Mouse (Mus musculus) ES-E14 (cell line): ENCODE results near the gene D10Jhu81e. TPM values are rescaled to one million over a fixed set of nuclear protein-coding genes. Genes with fewer than 3 reads are reported as not detected.

Source experiments
- DNase-seq: peaks from one replicate; pipeline ENCODE4 v3.0.0-alpha.2; 2013; ENCODE audit warnings: low read depth, low spot score
- H3K27ac ChIP-seq: 2 replicates; pipeline ENCODE4 v1.5.1; 2012; ENCODE audit warnings: low read depth, mild to moderate bottlenecking, low read length, moderate library complexity, mixed read lengths; ENCODE audit not compliant: poor library complexity, insufficient read depth, severe bottlenecking
- H3K36me3 ChIP-seq: 2 replicates; pipeline ENCODE4 v1.6.1; 2012; ENCODE audit warnings: mild to moderate bottlenecking, low read length, moderate library complexity, mixed read lengths; ENCODE audit not compliant: control insufficient read depth, poor library complexity, insufficient read depth, severe bottlenecking
- H3K4me1 ChIP-seq, 2 experiments: fragments of 150-350 bp in 1 of 2; sonication (generic) in 1 of 2; 2 replicates each; pipeline ENCODE4 v1.6.1; 2012; ENCODE audit warnings: low read length in 2 of 2, mild to moderate bottlenecking in 1 of 2, mixed read lengths in 1 of 2; ENCODE audit not compliant: control insufficient read depth in 2 of 2, insufficient read depth in 2 of 2, poor library complexity in 1 of 2
- H3K4me3 ChIP-seq, 2 experiments: fragments of 150-350 bp in 1 of 2; sonication (generic) in 1 of 2; 2 replicates each; pipeline ENCODE4 v1.5.1; 2012; ENCODE audit warnings: low read length in 2 of 2, low read depth in 1 of 2, mild to moderate bottlenecking in 1 of 2, mixed read lengths in 1 of 2; ENCODE audit not compliant: insufficient read depth in 1 of 2, poor library complexity in 1 of 2, severe bottlenecking in 1 of 2
- H3K9ac ChIP-seq: 2 replicates; pipeline ENCODE4 v1.6.1; 2012; ENCODE audit warnings: low read depth, mild to moderate bottlenecking, low read length, mixed read lengths; ENCODE audit not compliant: poor library complexity, insufficient read depth, severe bottlenecking
- H3K9me3 ChIP-seq: fragments of 150-350 bp; sonication (generic); 2 replicates; pipeline ENCODE4 v1.6.1; 2012; ENCODE audit warnings: low read depth, mild to moderate bottlenecking, low read length; ENCODE audit not compliant: control insufficient read depth, insufficient read depth
- CHD2 ChIP-seq: IDR thresholded peaks from 2 replicates; pipeline ENCODE4 v1.6.1; 2014; ENCODE audit warnings: mild to moderate bottlenecking, low read depth, low read length, inconsistent platforms
- HCFC1 ChIP-seq: IDR thresholded peaks from 2 replicates; pipeline ENCODE4 v1.6.1; 2012; ENCODE audit warnings: low read length, inconsistent platforms, borderline replicate concordance; ENCODE audit not compliant: insufficient read depth
- MAFK ChIP-seq: IDR thresholded peaks from 2 replicates; pipeline ENCODE4 v1.6.1; 2014; ENCODE audit warnings: mild to moderate bottlenecking, low read depth, low read length, inconsistent platforms; ENCODE audit not compliant: insufficient read depth
- ZC3H11A ChIP-seq: IDR thresholded peaks from 2 replicates; pipeline ENCODE4 v1.6.1; 2012; ENCODE audit warnings: low read depth, mild to moderate bottlenecking, inconsistent platforms, low read length, borderline replicate concordance
- ZNF384 ChIP-seq: IDR thresholded peaks from 2 replicates; pipeline ENCODE4 v1.6.1; 2012; ENCODE audit warnings: low read depth, low read length, inconsistent platforms
- in situ Hi-C, 2 experiments: fragments of 600-800 bp; cut with MboI; formaldehyde crosslinking; loops; one replicate each; pipeline ENCODE4 v1.15.1; 2025; ENCODE audit warnings: low sequenced_read_pairs in 2 of 2, inconsistent platforms in 1 of 2; ENCODE audit not compliant: unreplicated experiment in 2 of 2
- total RNA-seq: library from RNA; depleted of rRNA; stranded (reverse); fragments of 300-350 nt; gene quantifications from 2 replicates; pipeline ENCODE4 v1.2.3, GENCODE M21; 2012

Gene D10Jhu81e
- total RNA-seq, 1 experiment = 40.2 TPM

DNA sequence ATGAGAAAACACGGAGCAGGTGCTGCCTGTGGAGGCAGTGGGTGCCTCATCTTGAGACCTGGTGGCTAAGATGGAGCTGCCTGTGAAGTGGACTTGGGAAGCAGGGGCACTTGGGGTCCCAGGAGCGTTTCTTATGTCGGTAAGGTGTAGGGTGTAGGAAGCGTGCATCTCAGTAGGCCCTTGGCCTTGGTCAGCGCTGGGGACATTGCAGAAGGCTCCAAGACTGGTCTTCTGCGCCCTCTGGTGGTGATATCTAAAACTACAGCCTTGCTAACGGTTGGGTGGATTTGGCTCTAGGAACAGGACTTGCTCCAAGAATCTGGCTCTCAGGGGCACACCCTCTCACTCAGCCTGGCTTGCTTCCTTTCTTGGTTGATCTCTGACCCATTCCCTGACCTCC, 9.7 kb downstream of the D10Jhu81e start:
- Histone ChIP-seq H3K4me1 (peaks cover 0 to 2% of the 10 kb centered on the region in 2 experiments; a peak in 2 of 4 replicates), H3K27ac (no peak overlapping the region), H3K36me3 (peaks cover 8% of the 10 kb centered on the region; the same call in 1 of the 2 replicates), H3K9ac (no peak overlapping the region; the same call in 1 of the 2 replicates), H3K9me3 (no peaks in the 10 kb centered on the region), H3K4me3 (no peak overlapping the region)
- in situ Hi-C loops = loop anchor here (5.0 to 10.0 kb wide), 2 partner anchors 133 to 135 kb away; no protein-coding TSS in a partner anchor
- peak; percentile 94; the same call in 1 of the 2 replicates for TF ChIP-seq ZC3H11A
- no peak for TF ChIP-seq CHD2
- DNase-seq = peak; percentile 61

DNA sequence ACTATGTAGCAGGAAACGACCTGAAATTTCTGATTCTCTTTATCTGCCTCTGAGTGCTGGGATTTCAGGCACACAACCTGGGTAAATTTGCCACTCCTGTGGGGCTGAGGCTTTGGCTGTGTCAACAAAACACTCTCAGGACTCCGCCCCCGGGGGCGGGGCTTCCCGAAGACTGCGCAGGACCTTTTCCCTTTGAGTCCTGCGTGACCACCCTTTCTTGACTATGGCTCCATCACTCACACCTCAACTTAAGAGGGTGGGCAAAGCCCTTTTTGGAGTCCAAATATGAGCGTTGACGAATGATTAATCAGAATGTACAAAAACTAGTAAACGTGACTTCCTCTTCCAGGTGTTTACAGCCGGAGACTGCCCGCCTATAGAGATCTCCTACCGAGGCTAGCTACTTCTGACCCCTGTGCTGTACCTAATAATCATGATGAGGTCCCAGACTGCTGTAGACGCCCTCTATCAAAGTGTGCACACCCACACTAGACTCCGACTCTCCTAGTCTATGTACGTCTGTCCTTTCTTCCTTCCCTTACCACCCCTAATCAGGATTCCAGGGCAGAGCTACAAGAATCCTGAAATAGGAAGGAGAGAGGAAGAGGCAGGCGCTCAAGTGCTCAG, 10.2 kb downstream of the D10Jhu81e start:
- DNase-seq = peak; percentile 33
- H3K27ac ChIP-seq = no peak overlapping the region
- TF ChIP-seq ZNF384 (no peak), MAFK (no peak), HCFC1 (no peak), ZC3H11A (no peak), CHD2 (no peak)
- H3K36me3 ChIP-seq = peaks cover 6% of the 10 kb centered on the region; the same call in 1 of the 2 replicates
- in situ Hi-C loops = no loop called here
- H3K9ac ChIP-seq = no peak overlapping the region; the same call in 1 of the 2 replicates
- no peaks in the 10 kb centered on the region for H3K9me3 ChIP-seq
- 0 out of 4 replicates have a peak overlapping the region, but pooled peaks of 1 of the 2 experiments have one; percentile 14 for H3K4me3 ChIP-seq
- peaks cover 0 to 2% of the 10 kb centered on the region in 2 experiments; a peak in 2 of 4 replicates for H3K4me1 ChIP-seq

DNA sequence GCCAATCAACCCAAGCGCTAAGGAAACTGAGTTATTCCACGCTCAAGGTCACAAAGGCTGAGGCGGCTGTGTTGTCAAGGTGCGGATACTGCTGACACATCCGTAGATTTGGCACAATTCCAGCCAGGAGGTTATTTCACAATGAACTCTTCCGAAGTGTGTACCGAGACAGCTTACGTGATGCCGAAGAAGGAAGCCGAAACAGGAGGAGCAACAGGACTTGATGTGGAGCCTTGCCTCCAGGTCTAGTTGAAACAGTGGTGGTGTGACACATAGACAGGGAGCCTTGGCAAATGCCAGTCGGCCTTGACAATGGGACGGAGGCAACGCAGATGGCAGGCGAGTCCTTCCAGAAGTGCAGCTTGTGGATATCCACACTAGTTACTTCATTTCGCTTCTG, 11.5 kb downstream of the D10Jhu81e start:
- no peaks in the 10 kb centered on the region; the same call in 1 of the 2 replicates for H3K36me3 ChIP-seq
- H3K9me3 ChIP-seq = no peaks in the 10 kb centered on the region
- H3K4me1 ChIP-seq = peaks cover 0 to 2% of the 10 kb centered on the region in 2 experiments; a peak in 2 of 4 replicates
- H3K4me3 ChIP-seq = no peak overlapping the region
- in situ Hi-C loops = no loop called here
- H3K27ac ChIP-seq = no peak overlapping the region
- H3K9ac ChIP-seq = no peak overlapping the region
- DNase-seq = no peak
- TF ChIP-seq ZC3H11A = no peak
- no peak for TF ChIP-seq ZNF384
- no peak for TF ChIP-seq CHD2
- no peak for TF ChIP-seq MAFK
- no peak for TF ChIP-seq HCFC1

DNA sequence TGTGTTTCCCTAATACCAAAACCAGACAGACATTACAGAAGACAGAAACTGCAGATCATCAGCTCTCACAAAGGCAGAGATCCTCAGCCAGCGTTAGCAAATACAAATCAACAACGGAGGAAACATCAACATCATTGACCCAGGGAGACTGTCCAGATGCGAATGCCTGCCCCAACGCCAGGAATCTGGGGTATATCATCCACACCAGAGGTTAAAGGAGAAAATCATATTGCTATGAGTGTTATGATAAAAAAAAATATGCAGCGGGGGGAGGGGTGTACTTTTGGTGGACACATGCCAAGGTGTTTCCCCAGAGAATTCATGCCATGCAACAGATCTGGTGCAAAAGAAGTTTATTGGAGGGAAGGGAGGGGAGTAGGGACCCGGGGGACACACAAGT, 12.7 kb downstream of the D10Jhu81e start:
- in situ Hi-C loops = no loop called here
- TF ChIP-seq MAFK (no peak), ZNF384 (no peak), CHD2 (no peak), ZC3H11A (no peak)
- Histone ChIP-seq H3K9me3 (no peaks in the 10 kb centered on the region), H3K4me3 (no peak overlapping the region), H3K36me3 (no peaks in the 10 kb centered on the region; the same call in 1 of the 2 replicates), H3K9ac (no peak overlapping the region), H3K27ac (no peak overlapping the region), H3K4me1 (peaks cover 0 to 2% of the 10 kb centered on the region in 2 experiments; a peak in 2 of 4 replicates)
- DNase-seq = no peak
